Mouse (Mus musculus): ENCODE data around the gene Fkbp2. TPM values are rescaled to one million over a fixed set of nuclear protein-coding genes. Genes with fewer than 3 reads are reported as not detected.

Fkbp2 gene
- 61.7 and 112 TPM in 2 replicates for polyA plus RNA-seq (2012; rRNA removed)

GRCm38 (mm10) chr19:6980381-6981093 lies at the start of gene Fkbp2:
TSS of gene Fkbp2 (minus strand) at chr19:6980501.

GRCm38 (mm10) chr19:7019191-7019590 lies 38.9 kb upstream of the Fkbp2 start, which contains the start of gene Fermt3:
TSS of gene Fermt3 (minus strand) at chr19:7019469.

GRCm38 (mm10) chr19:6996006-6996405 lies 15.7 kb upstream of the Fkbp2 start, which contains the start of the genes Nudt22 and Trpt1:
TSS of gene Nudt22 (minus strand) at chr19:6996117.
TSS of gene Trpt1 (plus strand) at chr19:6996131.

GRCm38 (mm10) chr19:6992011-6992858 lies 11.9 kb upstream of the Fkbp2 start, which contains the start of gene Dnajc4:
TSS of gene Dnajc4 (minus strand) at chr19:6992572.

GRCm38 (mm10) chr19:6987061-6987903 lies 7.0 kb upstream of the Fkbp2 start, which contains the start of gene Vegfb:
TSS of gene Vegfb (minus strand) at chr19:6987651.

GRCm38 (mm10) chr19:6975537-6976521 lies 4.5 kb downstream of the Fkbp2 start, which contains the start of gene Plcb3:
TSS of gene Plcb3 (minus strand) at chr19:6976470.

GRCm38 (mm10) chr19:6974211-6975205 lies 5.8 kb downstream of the Fkbp2 start, which contains the start of gene Ppp1r14b:
TSS of gene Ppp1r14b (plus strand) at chr19:6974968.

GRCm38 (mm10) chr19:6942249-6942691 lies 38.0 kb downstream of the Fkbp2 start, which contains the start of gene Gpr137:
TSS of gene Gpr137 (minus strand) at chr19:6942480.

GRCm38 (mm10) chr19:6941372-6942248 lies 38.7 kb downstream of the Fkbp2 start, which contains the start of gene Bad:
TSS of gene Bad (plus strand) at chr19:6941861.

GRCm38 (mm10) chr19:6934195-6934977 lies 45.9 kb downstream of the Fkbp2 start, which contains the start of gene Kcnk4:
TSS of gene Kcnk4 (minus strand) at chr19:6934515.

Other genes with a start within 250 kb of the Fkbp2 start
- gene Rps6ka4, start 139.9 kb downstream of the Fkbp2 start, polyA plus RNA-seq (2012; rRNA removed): 5.1 and 6.1 TPM in 2 replicates
- 1.4 and 2.5 TPM in 2 replicates for gene Ccdc88b, start 122.3 kb downstream of the Fkbp2 start, polyA plus RNA-seq (2012; rRNA removed)
- gene Trmt112, start 70.8 kb downstream of the Fkbp2 start, polyA plus RNA-seq (2012; rRNA removed): 157 and 273 TPM in 2 replicates
- gene Prdx5, start 70.4 kb downstream of the Fkbp2 start, polyA plus RNA-seq (2012; rRNA removed): 116 and 171 TPM in 2 replicates
- 21.7 and 33.6 TPM in 2 replicates for gene Esrra, start 58.7 kb downstream of the Fkbp2 start, polyA plus RNA-seq (2012; rRNA removed)
- gene Catsperz, start 55.1 kb downstream of the Fkbp2 start, polyA plus RNA-seq (2012; rRNA removed): 0.60 and 0.99 TPM in 2 replicates
- 0.16 and 0.19 TPM in 2 replicates for gene Kcnk4, start 46.0 kb downstream of the Fkbp2 start, polyA plus RNA-seq (2012; rRNA removed)
- gene Bad, start 38.6 kb downstream of the Fkbp2 start, polyA plus RNA-seq (2012; rRNA removed): 49.7 and 58.7 TPM in 2 replicates
- gene Gpr137, start 38.0 kb downstream of the Fkbp2 start, polyA plus RNA-seq (2012; rRNA removed): 37.7 and 38.9 TPM in 2 replicates
- 284 and 292 TPM in 2 replicates for gene Ppp1r14b, start 5.5 kb downstream of the Fkbp2 start, polyA plus RNA-seq (2012; rRNA removed)
- gene Plcb3, start 4.0 kb downstream of the Fkbp2 start, polyA plus RNA-seq (2012; rRNA removed): 39.2 and 39.3 TPM in 2 replicates
- gene Vegfb, start 7.2 kb upstream of the Fkbp2 start, polyA plus RNA-seq (2012; rRNA removed): 25.6 and 33.8 TPM in 2 replicates
- gene Dnajc4, start 12.1 kb upstream of the Fkbp2 start, polyA plus RNA-seq (2012; rRNA removed): 19.6 and 23.0 TPM in 2 replicates
- gene Nudt22, start 15.6 kb upstream of the Fkbp2 start, polyA plus RNA-seq (2012; rRNA removed): 11.8 and 15.2 TPM in 2 replicates
- 10.6 and 12.2 TPM in 2 replicates for gene Trpt1, start 15.6 kb upstream of the Fkbp2 start, polyA plus RNA-seq (2012; rRNA removed)
- gene Fermt3, start 39.0 kb upstream of the Fkbp2 start, polyA plus RNA-seq (2012; rRNA removed): 10.6 and 12.3 TPM in 2 replicates
- gene Stip1, start 59.5 kb upstream of the Fkbp2 start, polyA plus RNA-seq (2012; rRNA removed): 233 and 251 TPM in 2 replicates
- gene Macrod1, start 76.3 kb upstream of the Fkbp2 start, polyA plus RNA-seq (2012; rRNA removed): 3.5 and 5.3 TPM in 2 replicates
- 1.8 and 2.1 TPM in 2 replicates for gene Flrt1, start 125.2 kb upstream of the Fkbp2 start, polyA plus RNA-seq (2012; rRNA removed)
- gene Otub1, start 225.8 kb upstream of the Fkbp2 start, polyA plus RNA-seq (2012; rRNA removed): 113 and 184 TPM in 2 replicates
- gene Cox8a, start 237.1 kb upstream of the Fkbp2 start, polyA plus RNA-seq (2012; rRNA removed): 396 and 441 TPM in 2 replicates

All from central nervous system, embryonic 11.5 days (tissue).